Mouse (Mus musculus) embryonic fibroblast, embryonic 13.5 days (primary cell): Measurements from ENCODE around the gene Ubxn11.

Experiments used
- CTCF ChIP-seq: IDR thresholded peaks from 2 replicates; pipeline ENCODE4 v1.5.1; 2011; ENCODE audit warnings: mild to moderate bottlenecking, control low read depth, low read length, moderate library complexity, borderline replicate concordance; ENCODE audit not compliant: insufficient read depth
- POLR2A ChIP-seq: IDR thresholded peaks from 2 replicates; pipeline ENCODE4 v1.6.1; 2011; ENCODE audit warnings: low read depth, mild to moderate bottlenecking, control low read depth, low read length, moderate library complexity

GRCm38 (mm10) chr4:134082460-134082859, 19.9 kb upstream of the Ubxn11 start:
- no peak for TF ChIP-seq CTCF
- no peak for TF ChIP-seq POLR2A
